Mouse (Mus musculus) limb, embryonic 14.5 days (tissue): ENCODE data around the gene Zfp65. TPM values are rescaled to one million over a fixed set of nuclear protein-coding genes. Genes with fewer than 3 reads are reported as not detected.

Experiments used
- ATAC-seq: fragments of 200-750 bp; cut with Nextera tagmentation; 2 replicates; pipeline ENCODE4 v1.8.0; 2017; ENCODE audit warnings: low read depth, moderate number of reproducible peaks, moderate TSS enrichment; ENCODE audit not compliant: low FRiP score
- DNase-seq: peaks from one replicate; pipeline ENCODE4 v3.0.0-alpha.2; 2015; ENCODE audit warnings: low spot score
- H3K27ac ChIP-seq: fragments of 300-500 bp; sonication (generic); replicated peaks from 2 replicates; pipeline ENCODE4 v1.5.1; 2014; ENCODE audit warnings: low read depth, mild to moderate bottlenecking, low read length, moderate library complexity, mixed read lengths
- H3K27me3 ChIP-seq: fragments of 300-500 bp; sonication (generic); 2 replicates; pipeline ENCODE4 v1.6.1; 2014; ENCODE audit warnings: low read length, mixed read lengths; ENCODE audit not compliant: control insufficient read depth, insufficient read depth
- H3K36me3 ChIP-seq: fragments of 300-500 bp; sonication (generic); 2 replicates; pipeline ENCODE4 v1.6.1; 2014; ENCODE audit warnings: mild to moderate bottlenecking, low read length, moderate library complexity, mixed read lengths; ENCODE audit not compliant: control insufficient read depth, insufficient read depth
- H3K4me1 ChIP-seq: fragments of 300-500 bp; sonication (generic); 2 replicates; pipeline ENCODE4 v1.6.1; 2014; ENCODE audit warnings: antibody characterized with exemption, low read length, mixed read lengths; ENCODE audit not compliant: control insufficient read depth, insufficient read depth
- H3K4me2 ChIP-seq: fragments of 300-500 bp; sonication (generic); replicated peaks from 2 replicates; pipeline ENCODE4 v1.6.1; 2014; ENCODE audit warnings: low read depth, mild to moderate bottlenecking, low read length, moderate library complexity; ENCODE audit not compliant: severe bottlenecking
- H3K4me3 ChIP-seq: fragments of 300-500 bp; sonication (generic); replicated peaks from 2 replicates; pipeline ENCODE4 v1.5.1; 2014; ENCODE audit warnings: low read length
- H3K9ac ChIP-seq: fragments of 300-500 bp; sonication (generic); 2 replicates; pipeline ENCODE4 v1.6.1; 2014; ENCODE audit warnings: mild to moderate bottlenecking, low read depth, low read length, moderate library complexity; ENCODE audit not compliant: severe bottlenecking
- H3K9me3 ChIP-seq: fragments of 300-500 bp; sonication (generic); 2 replicates; pipeline ENCODE4 v1.6.1; 2016; ENCODE audit warnings: low read length; ENCODE audit not compliant: control insufficient read depth
- POLR2A ChIP-seq: fragments of 200-500 bp; IDR thresholded peaks from 2 replicates; pipeline ENCODE4 v1.8.0; 2012; ENCODE audit warnings: inconsistent platforms, mild to moderate bottlenecking, moderate library complexity, borderline replicate concordance; ENCODE audit not compliant: insufficient read depth, insufficient read length; ENCODE audit errors: extremely low read depth
- WGBS: fragments of 180-500 bp; shearing (Covaris S2); extraction: QIAGEN DNeasy Blood & Tissue Kit; methylation state at CpG from one replicate; pipeline ENCODE4 v1.1.7; 2014; 5-methylcytosine and 5-hydroxymethylcytosine counted together
- polyA plus RNA-seq, 2 experiments: library from polyadenylated mRNA; depleted of rRNA in 1 of 2; stranded (reverse) in 1 of 2; unstranded in 1 of 2; fragments of >200 nt; fragmentation: Nextera tagmentation in 1 of 2; extraction: Ambion mirVana in 1 of 2; gene quantifications; 2 replicates each; pipeline versions ENCODE4 v1.2.1 to v1.2.3; 2012 to 2014

Zfp65 gene
- polyA plus RNA-seq (2012; rRNA removed) (3.9 and 6.1 TPM in 2 replicates), polyA plus RNA-seq (2014; fragmentation: Nextera tagmentation; extraction: Ambion mirVana) (2.8 and 3.1 TPM in 2 replicates)

DNA sequence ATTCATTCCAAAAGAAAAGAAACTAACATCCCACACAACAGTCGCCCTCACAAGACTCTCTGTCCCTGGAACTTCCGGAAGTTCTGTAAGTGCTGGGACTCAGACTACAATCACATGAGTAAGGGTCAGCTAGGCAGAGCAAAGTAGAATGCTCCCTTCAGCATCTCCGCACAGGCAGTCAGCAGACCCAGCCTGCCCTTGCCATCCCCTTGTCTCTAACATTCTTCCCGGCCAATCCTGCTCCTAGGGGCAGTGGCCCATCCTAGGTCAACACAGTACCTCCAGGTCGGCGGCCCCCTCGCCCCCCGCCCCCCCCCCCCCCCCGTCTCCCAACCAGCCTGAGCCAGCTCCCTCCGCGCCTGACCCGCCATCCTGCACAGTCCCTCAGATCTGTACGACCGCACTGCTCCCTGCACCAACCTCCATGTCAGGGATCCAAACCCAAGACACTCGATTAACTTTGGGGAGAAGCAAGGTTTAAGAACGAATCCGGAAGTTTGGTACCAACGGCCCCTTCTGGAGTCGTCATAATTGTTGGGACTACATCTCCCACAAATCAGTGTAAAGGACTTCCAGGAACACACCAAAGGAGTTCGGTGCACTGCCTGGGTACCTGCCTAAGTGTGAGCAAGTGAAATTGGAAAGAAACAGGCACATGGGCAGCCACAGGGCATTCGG, at the start of gene Zfp65:
Gene Zfp65 (minus strand): TSS at position 533 of the 678 bp plus-strand sequence.
- H3K4me3 ChIP-seq, result peak within 1 kb of the TSS; percentile 58
- H3K9ac ChIP-seq, result peak within 1 kb of the TSS; percentile 77
- H3K27me3 ChIP-seq, result no peaks in the 10 kb centered on the region
- DNase-seq (peak; percentile 79), ATAC-seq (peak; percentile 84)
- no peak for TF ChIP-seq POLR2A
- no peaks in the 10 kb centered on the region for H3K9me3 ChIP-seq
- peak within 1 kb of the TSS; percentile 52; the same call in 1 of the 2 replicates for H3K27ac ChIP-seq
- no peaks in the 10 kb centered on the region for H3K36me3 ChIP-seq
- peak within 1 kb of the TSS; percentile 65 for H3K4me2 ChIP-seq
- 5% methylated on average over 15 of the region's 21 CpGs for WGBS
- H3K4me1 ChIP-seq, result peaks cover 6% of the 10 kb centered on the region; the same call in 1 of the 2 replicates

- no peaks in the 10 kb centered on the region for H3K27me3 ChIP-seq
- H3K4me2 ChIP-seq, result no peak overlapping the region
- H3K36me3 ChIP-seq, result no peaks in the 10 kb centered on the region
- TF ChIP-seq POLR2A, result no peak
- H3K4me3 ChIP-seq, result no peak overlapping the region
- no peaks in the 10 kb centered on the region for H3K4me1 ChIP-seq
- 78% methylated on average over 2 of the region's 2 CpGs for WGBS
- H3K9ac ChIP-seq, result no peak overlapping the region
- H3K9me3 ChIP-seq, result no peaks in the 10 kb centered on the region
- ATAC-seq, result no peak
- H3K27ac ChIP-seq, result no peak overlapping the region
- DNase-seq, result no peak
These were observed 34.2 kb upstream of the Zfp65 start for GRCm38 (mm10) chr13:67763031-67763768.

DNA sequence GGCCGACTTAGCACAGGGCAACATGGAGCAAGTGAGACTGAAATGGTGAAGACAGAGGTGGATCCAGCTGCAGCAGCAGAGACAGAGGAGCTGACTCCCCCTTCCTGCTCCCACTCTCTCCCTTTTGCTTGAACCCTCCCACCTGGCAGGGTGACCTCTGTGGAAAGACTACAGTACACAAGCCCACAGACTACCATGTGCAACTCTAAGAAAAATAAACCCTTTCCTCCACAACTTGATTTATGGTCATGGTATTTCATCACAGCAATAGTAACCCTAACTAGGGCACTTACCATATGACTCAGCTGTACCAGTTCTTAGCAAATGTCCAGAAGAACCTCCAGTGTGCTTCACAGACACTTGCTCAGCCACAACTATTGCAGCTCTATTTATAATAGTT, 31.0 kb upstream of the Zfp65 start:
- no peak for DNase-seq
- TF ChIP-seq POLR2A, result no peak
- Histone ChIP-seq H3K4me3 (no peak overlapping the region), H3K4me1 (no peaks in the 10 kb centered on the region), H3K27ac (no peak overlapping the region), H3K4me2 (no peak overlapping the region), H3K9me3 (no peaks in the 10 kb centered on the region), H3K9ac (no peak overlapping the region), H3K36me3 (no peaks in the 10 kb centered on the region), H3K27me3 (no peaks in the 10 kb centered on the region)
- WGBS, result 77% methylated on average over 1 of the region's 1 CpGs
- no peak for ATAC-seq

GRCm38 (mm10) chr13:67755761-67756160, 26.8 kb upstream of the Zfp65 start:
- DNase-seq, result no peak
- H3K27ac ChIP-seq, result no peak overlapping the region
- H3K4me3 ChIP-seq, result no peak overlapping the region
- TF ChIP-seq POLR2A, result no peak
- H3K27me3 ChIP-seq, result no peaks in the 10 kb centered on the region
- ATAC-seq, result no peak
- H3K9me3 ChIP-seq, result no peaks in the 10 kb centered on the region
- no peak overlapping the region for H3K9ac ChIP-seq
- H3K4me1 ChIP-seq, result 0 out of 2 replicates have a peak, but pooled peaks cover 3% of the 10 kb centered on the region
- whole genome bisulfite sequencing, result 89% methylated on average over 6 of the region's 6 CpGs
- no peaks in the 10 kb centered on the region for H3K36me3 ChIP-seq
- H3K4me2 ChIP-seq, result no peak overlapping the region
